Mouse (Mus musculus) left cerebral cortex, adult 6 months (tissue): Measurements from ENCODE around the gene Gm14851. TPM values are rescaled to one million over a fixed set of nuclear protein-coding genes. Genes with fewer than 3 reads are reported as not detected.

Experiments
- long read RNA-seq, 2 experiments: library from polyadenylated mRNA; unstranded; transcript quantifications; one replicate each; pipeline ENCODE4 v2.0.0; 2019 to 2020
- polyA plus RNA-seq: library from polyadenylated mRNA; unstranded; fragments of <200 nt; fragmentation: Nextera tagmentation; gene quantifications from 2 replicates; pipeline ENCODE4 v1.2.3, GENCODE M21; 2021

Gm14851 gene
- not detected in 2 replicates for polyA plus RNA-seq
- long read RNA-seq, experiment 1 = 0 reads
- long read RNA-seq, experiment 2 = 0 reads

DNA sequence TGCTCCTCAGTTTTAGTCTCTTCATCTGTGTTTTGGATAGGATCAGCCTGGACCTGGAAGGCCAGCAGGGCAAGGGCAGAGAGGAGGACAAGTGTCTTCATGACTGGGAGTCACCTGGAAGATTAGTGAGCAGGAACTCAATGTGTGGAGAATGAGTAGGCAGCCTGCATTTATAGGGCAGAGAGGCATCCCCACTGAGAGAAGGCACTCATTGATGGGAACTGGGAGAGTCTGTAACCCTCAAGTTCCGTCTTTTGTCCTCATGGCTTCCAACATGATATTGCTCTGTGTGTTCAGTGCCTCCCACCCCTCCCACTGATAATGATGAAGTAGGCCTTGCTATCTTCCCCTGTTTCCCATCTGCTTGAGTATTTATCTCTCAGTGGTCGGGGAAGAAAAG, at the start of gene Gm14851:
TSS of gene Gm14851 (minus strand) at position 101 of the 400 bp plus-strand sequence.

DNA sequence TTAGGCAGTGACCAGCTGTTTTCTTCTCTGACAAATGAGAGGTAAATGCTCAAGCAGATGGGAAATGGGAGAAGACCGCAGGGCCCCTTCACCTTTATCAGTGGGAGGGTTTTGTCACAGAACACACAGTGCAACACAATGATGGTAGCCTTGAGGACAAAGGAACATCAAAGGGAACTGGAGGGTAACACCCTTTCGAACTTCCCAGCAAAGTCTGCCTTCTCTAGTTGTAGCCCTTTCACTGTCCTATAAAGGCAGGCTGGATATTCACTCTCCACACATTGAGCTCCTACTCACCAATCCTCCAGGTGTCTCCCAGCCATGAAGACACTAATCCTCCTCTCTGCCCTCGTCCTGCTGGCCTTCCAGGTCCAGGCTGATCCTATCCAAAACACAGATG, 38.5 kb upstream of the Gm14851 start, which contains the start of gene Defa30:
TSS of gene Defa30 (plus strand) at position 301 of the 400 bp plus-strand sequence.

DNA sequence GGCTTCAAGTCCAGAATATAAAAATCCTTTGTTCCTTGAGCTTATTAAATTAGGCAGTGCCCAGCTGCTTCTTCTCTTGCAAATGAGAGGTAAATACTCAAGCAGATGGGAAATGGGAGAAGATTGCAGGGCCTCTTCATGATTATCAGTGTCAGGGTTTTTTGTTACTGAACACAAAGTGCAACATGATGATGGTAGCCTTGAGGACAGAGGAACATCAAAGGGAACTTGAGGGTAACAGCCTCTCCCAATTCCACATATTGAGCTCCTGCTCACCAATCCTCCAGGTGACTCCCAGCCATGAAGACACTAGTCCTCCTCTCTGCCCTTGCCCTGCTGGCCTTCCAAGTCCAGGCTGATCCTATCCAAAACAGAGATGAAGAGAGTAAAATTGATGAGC, 11.7 kb downstream of the Gm14851 start, which contains the start of gene Defa25:
TSS of gene Defa25 (plus strand) at position 301 of the 400 bp plus-strand sequence.

DNA sequence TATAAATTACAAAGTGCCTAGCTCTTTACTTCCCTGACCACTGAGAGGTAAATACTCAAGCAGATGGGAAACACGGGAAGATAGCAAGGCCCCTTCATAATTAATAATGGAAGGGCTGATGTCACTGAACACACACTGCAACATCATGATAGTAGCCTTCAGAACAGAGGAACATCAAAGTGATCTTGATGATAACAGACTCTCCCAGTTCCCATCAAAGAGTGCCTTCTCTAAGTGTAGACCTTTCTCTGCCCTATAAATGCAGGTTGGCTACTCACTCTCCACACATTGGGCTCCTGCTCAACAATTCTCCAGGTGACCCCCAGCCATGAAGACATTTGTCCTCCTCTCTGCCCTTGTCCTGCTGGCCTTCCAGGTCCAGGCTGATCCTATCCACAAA, 31.1 kb downstream of the Gm14851 start, which contains the start of gene Defa35:
TSS of gene Defa35 (plus strand) at position 301 of the 400 bp plus-strand sequence.

DNA sequence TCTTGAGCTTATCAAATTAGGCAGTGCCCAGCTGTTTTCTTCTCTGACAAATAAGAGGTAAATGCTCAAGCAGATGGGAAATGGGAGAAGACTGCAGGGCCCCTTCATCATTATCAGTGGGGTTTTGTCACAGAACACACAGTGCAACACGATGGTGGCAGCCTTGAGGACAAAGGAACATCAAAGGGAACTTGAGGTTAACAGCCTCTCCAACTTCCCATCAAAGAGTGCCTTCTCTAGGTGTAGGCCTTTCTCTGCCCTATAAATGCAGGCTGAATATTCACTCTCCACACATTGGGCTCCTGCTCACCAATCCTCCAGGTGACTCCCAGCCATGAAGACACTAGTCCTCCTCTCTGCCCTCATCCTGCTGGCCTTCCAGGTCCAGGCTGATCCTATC, 41.1 kb downstream of the Gm14851 start, which contains the start of gene Defa23:
TSS of gene Defa23 (plus strand) at position 301 of the 400 bp plus-strand sequence.

Other genes with a start within 250 kb of the Gm14851 start
- gene Defb33, start 203.4 kb downstream of the Gm14851 start, polyA plus RNA-seq = not detected in 2 replicates
- gene Gm15056, start 193.4 kb downstream of the Gm14851 start, polyA plus RNA-seq = not detected in 2 replicates
- not detected in 2 replicates for gene Gm6040, start 174.0 kb downstream of the Gm14851 start, polyA plus RNA-seq
- not detected in 2 replicates for gene AY761185, start 151.3 kb downstream of the Gm14851 start, polyA plus RNA-seq
- gene Defa21, start 70.5 kb downstream of the Gm14851 start, polyA plus RNA-seq = not detected in 2 replicates
- not detected in 2 replicates for gene Defa23, start 41.0 kb downstream of the Gm14851 start, polyA plus RNA-seq
- gene Defa35, start 31.0 kb downstream of the Gm14851 start, polyA plus RNA-seq = not detected in 2 replicates
- not detected in 2 replicates for gene Defa25, start 11.6 kb downstream of the Gm14851 start, polyA plus RNA-seq
- not detected in 2 replicates for gene Defa30, start 38.6 kb upstream of the Gm14851 start, polyA plus RNA-seq
- gene Defa22, start 66.2 kb upstream of the Gm14851 start, polyA plus RNA-seq = not detected in 2 replicates
- gene Defa31, start 95.6 kb upstream of the Gm14851 start, polyA plus RNA-seq = not detected in 2 replicates
- gene Gm15293, start 105.5 kb upstream of the Gm14851 start, polyA plus RNA-seq = not detected in 2 replicates
- gene Gm15292, start 153.7 kb upstream of the Gm14851 start, polyA plus RNA-seq = not detected in 2 replicates
- not detected in 2 replicates for gene Defa27, start 219.5 kb upstream of the Gm14851 start, polyA plus RNA-seq
- gene Defa29, start 231.0 kb upstream of the Gm14851 start, polyA plus RNA-seq = not detected in 2 replicates